Mouse (Mus musculus): ENCODE results near the gene Prss57.

DNA sequence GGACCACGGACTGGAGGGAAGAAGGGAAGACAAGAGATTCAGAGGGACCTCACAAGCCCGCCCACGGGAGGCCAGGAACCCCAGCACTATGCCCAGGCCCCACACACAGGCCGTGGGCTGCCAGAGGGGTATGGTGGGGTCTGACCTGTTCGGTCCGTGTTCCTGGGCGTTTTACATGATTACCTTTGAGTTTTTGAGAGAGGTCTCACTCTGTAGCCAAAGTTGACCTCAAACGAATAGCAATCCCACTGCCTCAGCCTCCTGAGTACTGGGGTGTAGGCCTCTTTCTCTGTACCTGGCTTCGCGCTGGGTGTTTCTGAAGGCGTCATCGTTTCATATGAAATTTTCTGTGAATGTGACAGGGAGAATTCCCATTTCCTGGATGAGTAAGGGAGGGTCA lies 31.0 kb upstream of the Prss57 start:
- no peak for TF ChIP-seq CTCF (IDR thresholded peaks at IDR 0.05; ENCODE audit: borderline replicate concordance, control insufficient read depth, extremely low read depth, insufficient read depth, low read length, poor library complexity)
- TF ChIP-seq POLR2A (IDR thresholded peaks at IDR 0.05; ENCODE audit: control insufficient read depth, extremely low read depth, insufficient read depth, low read length, poor library complexity), result no peak

All from thymus, adult 2 months (tissue).